ENCODE assay signal across 8 mouse cellular contexts in genomic region chr6:145250185-145250791, GRCm38 (mm10). TPM values are rescaled to one million over a fixed set of nuclear protein-coding genes. Genes with fewer than 3 reads are reported as not detected.
DNase-seq lines count a peak whose midpoint lies in the region; ATAC-seq and TF ChIP-seq lines count a peak whose summit lies in the region.

TSS of gene Kras (minus strand) at chr6:145250239.

- H3K9ac ChIP-seq in forebrain, embryonic 15.5 days (replicated peaks) = peak within 1 kb of the TSS; percentile 71

- no peaks in the 10 kb centered on the region for H3K9me3 ChIP-seq in forebrain, embryonic 15.5 days

- whole genome bisulfite sequencing in forebrain, embryonic 15.5 days = under 1% methylated on average over 80 of the region's 83 CpGs
- WGBS in lung, adult 2 months = under 1% methylated on average over 48 of the region's 83 CpGs

- peak; percentile 87 for ATAC-seq in forebrain, embryonic 15.5 days (replicated peaks)
- ATAC-seq in neutrophil, adult 5-6 weeks (ENCODE audit: extremely low read depth, insufficient number of reproducible peaks, low FRiP score, poor library complexity, severe bottlenecking) = peak; percentile 72

- TF ChIP-seq CTCF in lung, adult 2 months (IDR thresholded peaks at IDR 0.05; ENCODE audit: insufficient read depth, low read length) = no peak

- no peaks in the 10 kb centered on the region for H3K27me3 ChIP-seq in forebrain, embryonic 15.5 days

- peak within 1 kb of the TSS; percentile 90 for H3K27ac ChIP-seq in forebrain, embryonic 15.5 days (replicated peaks)

- 0 out of 2 replicates have a peak, but pooled peaks have one; percentile 9 for TF ChIP-seq POLR2A in lung, adult 2 months (IDR thresholded peaks at IDR 0.05; ENCODE audit: borderline replicate concordance, extremely low read depth, low read depth, low read length)

- H3K36me3 ChIP-seq in forebrain, embryonic 15.5 days = peaks cover 11% of the 10 kb centered on the region

- peak within 1 kb of the TSS; percentile 67 for H3K4me2 ChIP-seq in forebrain, embryonic 15.5 days (replicated peaks)

- peak within 1 kb of the TSS; percentile 67 for H3K4me3 ChIP-seq in forebrain, embryonic 15.5 days
- peak within 1 kb of the TSS; percentile 73 for H3K4me3 ChIP-seq in lung, adult 2 months (replicated peaks; ENCODE audit: extremely low read depth, low read depth, low read length)

- DNase-seq in ES-CJ7 (ENCODE audit: low read depth, low spot score) = peak; percentile 95
- peak; percentile 88 for DNase-seq in cerebellum, adult 11 months
- peak; percentile 85 for DNase-seq in heart, postnatal 25 days (ENCODE audit: low spot score)
- peak; percentile 79 to 88 for DNase-seq in layer of hippocampus, adult 18-20 months (ENCODE audit: low spot score in 2 of 2)
- peak; percentile 88 for DNase-seq in lung, adult 2 months
- DNase-seq in thymus, adult 18-20 months = peak; percentile 77 to 84

- H3K4me1 ChIP-seq in forebrain, embryonic 15.5 days = peaks cover 19% of the 10 kb centered on the region
- H3K4me1 ChIP-seq in lung, adult 2 months (ENCODE audit: control insufficient read depth, insufficient read depth, low read length) = no peaks in the 10 kb centered on the region; the same call in 1 of the 2 replicates

- intact Hi-C loops in heart, postnatal 25 days (cut with DNase I) = loop anchor here (10.0 kb wide), 1 partner anchor 495 kb away; the partner anchor contains the start of gene Rassf8

RNA-seq across cellular contexts. Expression of gene Kras, which starts in this region (rescaled TPM):
- 123 and 125 TPM in 2 replicates for polyA plus RNA-seq in forebrain, embryonic 15.5 days (2015; fragmentation: Nextera tagmentation; extraction: Ambion mirVana)
- 10 to 100 TPM; 30.4 to 34.0 TPM for total RNA-seq in heart, postnatal 25 days (2021)
- 10 to 100 TPM; 72.4 to 81.0 TPM for total RNA-seq in layer of hippocampus, adult 18-20 months (2021)
- polyA plus RNA-seq in lung, adult 2 months (2012; rRNA removed) = 23.2 and 27.7 TPM in 2 replicates
- 72.0 and 81.2 TPM in 2 replicates for total RNA-seq in neutrophil, adult 5-6 weeks (2017)

Comparison
In these comparisons a context has a peak if more than half of its experiments do, and no peak if none do; other contexts are left out.
1. Peak in every context shown above with its lines: DNase-seq, ATAC-seq, H3K4me3 ChIP-seq and H3K27ac ChIP-seq.